Mouse (Mus musculus): ENCODE results near the gene Herpud1. TPM values are rescaled to one million over a fixed set of nuclear protein-coding genes. Genes with fewer than 3 reads are reported as not detected.
A peak's percentile ranks its signal among the peaks of the same experiment; 100 is the strongest.

The Herpud1 gene
- total RNA-seq, 2 experiments from 2014 or later, result 80.3 to 81.6 TPM

GRCm38 (mm10) chr8:94441686-94442085 lies 55.4 kb downstream of the Herpud1 start:
- no peak for ATAC-seq (replicated peaks; ENCODE audit: poor library complexity, severe bottlenecking)

GRCm38 (mm10) chr8:94443153-94443552 lies 56.9 kb downstream of the Herpud1 start:
- peak; percentile 66 for ATAC-seq (replicated peaks; ENCODE audit: poor library complexity, severe bottlenecking)

- no peak for ATAC-seq (replicated peaks; ENCODE audit: poor library complexity, severe bottlenecking)
These were observed 58.2 kb downstream of the Herpud1 start for GRCm38 (mm10) chr8:94444480-94444879.

Other genes with a start within 250 kb of the Herpud1 start
- not detected in 2 replicates for gene Mt4, start 249.2 kb upstream of the Herpud1 start, total RNA-seq (2014; fragmentation: Nextera tagmentation)
- gene Mt4, start 249.2 kb upstream of the Herpud1 start, total RNA-seq (2017), result not detected in 2 replicates
- not detected in 2 replicates for gene Mt3, start 233.8 kb upstream of the Herpud1 start, total RNA-seq (2014; fragmentation: Nextera tagmentation)
- not detected in 2 replicates for gene Mt3, start 233.8 kb upstream of the Herpud1 start, total RNA-seq (2017)
- gene Mt2, start 213.8 kb upstream of the Herpud1 start, total RNA-seq (2014; fragmentation: Nextera tagmentation), result 0.82 and 4.7 TPM in 2 replicates
- 3.9 and 8.7 TPM in 2 replicates for gene Mt2, start 213.8 kb upstream of the Herpud1 start, total RNA-seq (2017)
- 120 and 175 TPM in 2 replicates for gene Mt1, start 207.4 kb upstream of the Herpud1 start, total RNA-seq (2014; fragmentation: Nextera tagmentation)
- gene Mt1, start 207.4 kb upstream of the Herpud1 start, total RNA-seq (2017), result 233 and 290 TPM in 2 replicates
- 38.9 and 45.1 TPM in 2 replicates for gene Nup93, start 171.9 kb upstream of the Herpud1 start, total RNA-seq (2014; fragmentation: Nextera tagmentation)
- 45.5 and 46.0 TPM in 2 replicates for gene Nup93, start 171.9 kb upstream of the Herpud1 start, total RNA-seq (2017)
- gene Slc12a3, start 57.2 kb upstream of the Herpud1 start, total RNA-seq (2014; fragmentation: Nextera tagmentation), result not detected in 2 replicates
- gene Slc12a3, start 57.2 kb upstream of the Herpud1 start, total RNA-seq (2017), result 0.26 TPM in 1 of 2 replicates, not detected in the other
- 35.8 and 43.0 TPM in 2 replicates for gene Nlrc5, start 47.9 kb downstream of the Herpud1 start, total RNA-seq (2014; fragmentation: Nextera tagmentation)
- gene Nlrc5, start 47.9 kb downstream of the Herpud1 start, total RNA-seq (2017), result 19.3 and 19.4 TPM in 2 replicates
- gene Cpne2, start 146.6 kb downstream of the Herpud1 start, total RNA-seq (2014; fragmentation: Nextera tagmentation), result 106 and 114 TPM in 2 replicates
- gene Cpne2, start 146.6 kb downstream of the Herpud1 start, total RNA-seq (2017), result 53.9 and 56.5 TPM in 2 replicates
- gene Rspry1, start 215.5 kb downstream of the Herpud1 start, total RNA-seq (2014; fragmentation: Nextera tagmentation), result 27.4 and 28.0 TPM in 2 replicates
- 29.9 and 33.0 TPM in 2 replicates for gene Rspry1, start 215.5 kb downstream of the Herpud1 start, total RNA-seq (2017)
- 30.4 and 64.9 TPM in 2 replicates for gene Fam192a, start 215.6 kb downstream of the Herpud1 start, total RNA-seq (2014; fragmentation: Nextera tagmentation)
- 84.6 and 99.4 TPM in 2 replicates for gene Fam192a, start 215.6 kb downstream of the Herpud1 start, total RNA-seq (2017)